Mouse (Mus musculus): ENCODE measurements around the gene Fam19a5.

Fam19a5 gene

GRCm38 (mm10) chr15:87543599-87544338, at the start of gene Fam19a5:
Gene Fam19a5, plus strand, starts transcription at chr15:87544299.
- no peak for DNase-seq

GRCm38 (mm10) chr15:87501737-87502136, 42.4 kb upstream of the Fam19a5 start:
- no peak for DNase-seq

- no peak for DNase-seq
Observed at GRCm38 (mm10) chr15:87507349-87507748, 36.8 kb upstream of the Fam19a5 start.

GRCm38 (mm10) chr15:87510886-87511285, 33.2 kb upstream of the Fam19a5 start:
- DNase-seq: no peak

- DNase-seq: no peak
Observed at GRCm38 (mm10) chr15:87518161-87518560, 25.9 kb upstream of the Fam19a5 start.

GRCm38 (mm10) chr15:87529271-87529670, 14.8 kb upstream of the Fam19a5 start:
- no peak for DNase-seq

- DNase-seq: no peak
Observed at GRCm38 (mm10) chr15:87541656-87542055, 2.4 kb upstream of the Fam19a5 start.

GRCm38 (mm10) chr15:87544401-87545129, 466 bp downstream of the Fam19a5 start:
- no peak for DNase-seq

GRCm38 (mm10) chr15:87545130-87545642, 1.1 kb downstream of the Fam19a5 start:
- no peak for DNase-seq

- no peak for DNase-seq
Observed at GRCm38 (mm10) chr15:87545731-87546360, 1.7 kb downstream of the Fam19a5 start.

- no peak for DNase-seq
Observed at GRCm38 (mm10) chr15:87547022-87547421, 2.9 kb downstream of the Fam19a5 start.

- no peak for DNase-seq
Observed at GRCm38 (mm10) chr15:87549724-87550123, 5.6 kb downstream of the Fam19a5 start.

GRCm38 (mm10) chr15:87550756-87551155, 6.7 kb downstream of the Fam19a5 start:
- DNase-seq: no peak

- no peak for DNase-seq
Observed at GRCm38 (mm10) chr15:87551556-87551955, 7.5 kb downstream of the Fam19a5 start.

- no peak for DNase-seq
Observed at GRCm38 (mm10) chr15:87555811-87556210, 11.7 kb downstream of the Fam19a5 start.

- DNase-seq: no peak
Observed at GRCm38 (mm10) chr15:87564331-87564730, 20.2 kb downstream of the Fam19a5 start.

GRCm38 (mm10) chr15:87566040-87566929, 22.2 kb downstream of the Fam19a5 start:
- no peak for DNase-seq

GRCm38 (mm10) chr15:87570182-87570581, 26.1 kb downstream of the Fam19a5 start:
- no peak for DNase-seq

- DNase-seq: no peak
Observed at GRCm38 (mm10) chr15:87579861-87580260, 35.8 kb downstream of the Fam19a5 start.

GRCm38 (mm10) chr15:87583921-87584621, 40.0 kb downstream of the Fam19a5 start:
- no peak for DNase-seq

- DNase-seq: no peak
Observed at GRCm38 (mm10) chr15:87590975-87591374, 46.9 kb downstream of the Fam19a5 start.

GRCm38 (mm10) chr15:87596731-87597130, 52.6 kb downstream of the Fam19a5 start:
- DNase-seq: no peak

All from thymus, postnatal 25 days (tissue).